Mouse (Mus musculus) MEL-GATA-1-ER (cell line): Measurements from ENCODE around the gene Hook2.
A peak's percentile ranks its signal among the peaks of the same experiment; 100 is the strongest.

Source experiments
- DNase-seq: peaks from one replicate; pipeline ENCODE4 v3.0.0-alpha.2; 2012; ENCODE audit warnings: low read depth; ENCODE audit errors: extremely low read depth

Hook2 gene

GRCm38 (mm10) chr8:85027922-85028321 is 37.5 kb downstream of the Hook2 start:
- DNase-seq = no peak

GRCm38 (mm10) chr8:85029271-85029670 is 38.9 kb downstream of the Hook2 start:
- DNase-seq = no peak

GRCm38 (mm10) chr8:85032622-85033311 is 42.4 kb downstream of the Hook2 start:
- DNase-seq = no peak

- no peak for DNase-seq
Observed at GRCm38 (mm10) chr8:85033867-85034266, 43.5 kb downstream of the Hook2 start.

- DNase-seq = peak; percentile 71
Observed at GRCm38 (mm10) chr8:85034764-85035163, 44.4 kb downstream of the Hook2 start.

- no peak for DNase-seq
Observed at GRCm38 (mm10) chr8:85035165-85035727, 44.8 kb downstream of the Hook2 start.

GRCm38 (mm10) chr8:85035728-85036310 is 45.4 kb downstream of the Hook2 start:
- peak; percentile 28 for DNase-seq

GRCm38 (mm10) chr8:85036381-85036717 is 45.9 kb downstream of the Hook2 start:
- DNase-seq = no peak

- DNase-seq = peak; percentile 98
Observed at GRCm38 (mm10) chr8:85036718-85037365, 46.4 kb downstream of the Hook2 start, which contains the start of gene Tnpo2. Gene Tnpo2, plus strand, starts transcription at chr8:85036915.

GRCm38 (mm10) chr8:85037366-85037680 is 46.9 kb downstream of the Hook2 start:
- DNase-seq = peak; percentile 42

- DNase-seq = peak; percentile 26
Observed at GRCm38 (mm10) chr8:85037681-85038531, 47.5 kb downstream of the Hook2 start.

GRCm38 (mm10) chr8:85043619-85044018 is 53.2 kb downstream of the Hook2 start:
- no peak for DNase-seq
